Mouse (Mus musculus): ENCODE measurements around the gene Rnase11. TPM values are rescaled to one million over a fixed set of nuclear protein-coding genes. Genes with fewer than 3 reads are reported as not detected.
"Not testable (repeated sequence)": the region's sequence is repeated elsewhere in the genome, so short reads cannot be mapped to it uniquely, and the experiment has no call there.

Gene Rnase11
- polyA plus RNA-seq, 1 experiment = not detected

DNA sequence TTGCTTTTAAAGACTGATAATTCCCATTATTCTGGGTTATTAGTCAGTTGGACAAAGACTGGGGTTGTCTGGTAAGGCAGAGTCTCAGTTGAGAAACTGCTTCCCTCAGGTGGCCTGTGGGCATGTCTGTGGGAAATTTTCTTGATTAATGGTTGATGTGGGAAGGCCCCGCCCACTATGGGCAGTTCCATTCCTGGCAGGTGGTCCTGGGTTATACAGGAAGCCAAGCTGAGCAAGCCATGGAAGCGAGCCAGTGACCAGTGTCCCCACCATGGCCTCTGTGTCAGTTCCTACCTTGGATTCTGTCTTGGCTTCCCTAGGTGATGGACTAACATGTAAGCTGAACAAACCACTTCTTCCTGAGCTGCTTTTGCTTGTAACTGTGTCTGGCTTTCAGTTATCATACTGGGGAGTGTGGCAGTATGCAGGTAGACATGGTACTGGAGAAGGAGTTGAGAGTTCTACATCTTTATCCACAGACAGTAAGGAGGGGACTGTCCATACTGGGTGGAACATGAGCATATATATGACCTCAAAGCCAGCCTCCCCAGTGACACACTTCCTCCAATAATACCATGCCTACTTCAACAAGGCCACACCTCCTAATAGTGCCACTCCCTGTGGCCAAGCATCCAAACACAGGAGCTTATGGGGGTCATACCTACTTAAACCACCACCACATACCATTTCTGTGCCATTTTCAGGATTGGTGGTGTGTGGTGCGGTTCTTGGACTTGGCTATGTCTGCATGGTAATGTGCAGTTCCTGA lies 22.4 kb downstream of the Rnase11 start:
- no peak for DNase-seq (ENCODE audit: low read depth)
- TF ChIP-seq CTCF (IDR thresholded peaks at IDR 0.05; ENCODE audit: borderline replicate concordance, extremely low read depth, insufficient read depth, insufficient read length) = no peak
- no peak for TF ChIP-seq POLR2A (IDR thresholded peaks at IDR 0.05; ENCODE audit: borderline replicate concordance, extremely low read depth, insufficient read depth, insufficient read length, poor library complexity, severe bottlenecking)

DNA sequence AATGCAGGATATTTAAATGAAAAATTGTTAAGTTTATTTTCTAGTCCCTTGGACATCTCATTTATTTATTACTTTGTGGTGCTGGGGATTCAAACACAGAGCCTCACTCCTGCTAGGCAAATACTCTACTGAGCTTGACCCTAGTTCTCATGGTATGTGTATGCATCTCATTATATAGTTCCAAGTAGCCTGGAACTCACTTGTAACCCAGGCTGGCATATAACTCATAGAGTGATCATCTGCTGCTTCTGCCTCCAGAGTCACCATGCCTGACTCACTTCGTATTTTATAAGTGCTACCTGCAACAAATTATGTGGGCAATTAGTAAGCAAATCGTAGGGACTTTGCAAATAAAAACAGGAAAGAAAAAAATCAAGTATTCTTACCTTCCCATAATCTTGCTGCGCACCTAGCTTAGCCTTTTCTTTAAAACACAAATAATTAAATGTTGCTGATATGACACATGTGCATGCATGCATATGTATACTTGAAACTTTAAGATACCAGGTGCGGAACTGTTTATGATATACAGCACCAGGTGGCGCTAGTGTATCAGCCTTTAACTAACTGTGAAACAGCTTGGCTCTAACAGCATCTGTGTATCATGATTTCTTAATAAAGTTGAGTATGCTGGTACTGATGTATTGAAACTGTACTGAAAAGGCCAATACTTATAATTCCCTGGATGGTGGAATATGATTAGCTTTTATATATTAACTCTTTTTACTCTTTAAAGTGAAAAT lies 23.4 kb downstream of the Rnase11 start:
- TF ChIP-seq CTCF (IDR thresholded peaks at IDR 0.05; ENCODE audit: borderline replicate concordance, extremely low read depth, insufficient read depth, insufficient read length) (peak; percentile 67), POLR2A (IDR thresholded peaks at IDR 0.05; ENCODE audit: borderline replicate concordance, extremely low read depth, insufficient read depth, insufficient read length, poor library complexity, severe bottlenecking) (no peak)
- peak; percentile 89 for DNase-seq (ENCODE audit: low read depth)

DNA sequence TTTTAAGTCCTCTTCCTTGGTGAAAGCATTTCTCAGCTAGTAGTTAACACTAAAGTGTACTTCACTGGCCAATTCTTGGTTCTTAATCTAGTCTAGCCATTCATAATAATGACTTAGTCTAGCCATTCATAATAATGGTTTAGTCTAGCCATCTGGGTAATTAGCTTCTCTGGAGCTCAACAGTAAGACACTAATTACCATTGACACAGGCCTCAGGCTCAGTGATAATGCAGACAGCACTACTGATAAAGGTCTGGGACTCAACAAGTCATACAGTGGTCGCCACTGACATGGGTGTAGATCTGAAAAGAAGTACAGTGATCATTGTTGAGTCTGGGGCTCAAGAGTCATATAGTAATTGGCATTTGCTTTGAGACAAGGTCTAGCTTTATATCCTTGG lies 25.1 kb downstream of the Rnase11 start:
- no peak for DNase-seq (ENCODE audit: low read depth)
- TF ChIP-seq POLR2A (IDR thresholded peaks at IDR 0.05; ENCODE audit: borderline replicate concordance, extremely low read depth, insufficient read depth, insufficient read length, poor library complexity, severe bottlenecking) = no peak
- TF ChIP-seq CTCF (IDR thresholded peaks at IDR 0.05; ENCODE audit: borderline replicate concordance, extremely low read depth, insufficient read depth, insufficient read length) = no peak

DNA sequence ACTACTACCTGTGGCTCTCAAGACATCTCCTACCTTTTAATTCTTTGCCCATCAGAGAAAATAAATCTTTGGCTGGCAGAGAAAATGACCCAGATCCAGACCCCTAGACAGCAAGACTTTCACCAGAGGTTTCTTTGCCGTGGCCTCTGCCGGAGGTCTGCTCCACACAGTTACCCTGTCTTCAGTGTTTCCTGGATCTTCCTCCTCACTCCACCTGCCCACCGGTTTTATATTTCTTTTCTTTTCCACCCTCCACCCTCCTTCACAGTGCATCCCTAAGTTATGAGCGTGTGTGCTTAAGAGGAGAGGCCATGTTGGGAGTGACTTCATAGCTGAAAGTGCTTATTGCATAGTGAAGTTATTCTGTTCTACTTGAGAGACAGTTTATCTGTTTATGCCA lies 26.5 kb downstream of the Rnase11 start:
- no peak for DNase-seq (ENCODE audit: low read depth)
- TF ChIP-seq CTCF (IDR thresholded peaks at IDR 0.05; ENCODE audit: borderline replicate concordance, extremely low read depth, insufficient read depth, insufficient read length) (no peak), POLR2A (IDR thresholded peaks at IDR 0.05; ENCODE audit: borderline replicate concordance, extremely low read depth, insufficient read depth, insufficient read length, poor library complexity, severe bottlenecking) (no peak)

DNA sequence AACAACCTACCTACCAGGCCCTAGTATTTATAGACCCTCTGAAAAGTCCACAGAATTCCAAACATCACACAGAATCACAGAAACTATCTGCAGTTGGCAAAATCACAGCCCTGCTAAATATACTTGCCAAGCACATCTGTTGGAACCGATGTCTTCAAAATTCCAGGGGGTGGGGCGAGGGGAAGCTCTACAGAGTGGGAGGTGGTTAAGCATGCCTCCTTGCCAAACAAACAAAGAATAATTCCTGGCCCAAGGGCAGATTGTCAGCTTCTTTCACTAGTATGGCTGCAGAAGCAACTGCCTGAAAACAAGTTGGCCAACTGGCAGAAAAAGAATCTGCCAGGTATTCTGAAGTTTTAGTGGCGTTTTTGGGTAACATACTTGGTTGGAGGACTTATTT lies 32.7 kb downstream of the Rnase11 start:
- TF ChIP-seq POLR2A (IDR thresholded peaks at IDR 0.05; ENCODE audit: borderline replicate concordance, extremely low read depth, insufficient read depth, insufficient read length, poor library complexity, severe bottlenecking) (no peak), CTCF (IDR thresholded peaks at IDR 0.05; ENCODE audit: borderline replicate concordance, extremely low read depth, insufficient read depth, insufficient read length) (no peak)
- DNase-seq (ENCODE audit: low read depth) = no peak

GRCm38 (mm10) chr14:51015780-51016179 lies 34.2 kb downstream of the Rnase11 start:
- TF ChIP-seq CTCF (IDR thresholded peaks at IDR 0.05; ENCODE audit: borderline replicate concordance, extremely low read depth, insufficient read depth, insufficient read length) (no peak), POLR2A (IDR thresholded peaks at IDR 0.05; ENCODE audit: borderline replicate concordance, extremely low read depth, insufficient read depth, insufficient read length, poor library complexity, severe bottlenecking) (no peak)
- DNase-seq (ENCODE audit: low read depth) = no peak

- not testable (repeated sequence) for DNase-seq (ENCODE audit: low read depth)
These were observed 35.2 kb downstream of the Rnase11 start for GRCm38 (mm10) chr14:51014724-51015123.

DNA sequence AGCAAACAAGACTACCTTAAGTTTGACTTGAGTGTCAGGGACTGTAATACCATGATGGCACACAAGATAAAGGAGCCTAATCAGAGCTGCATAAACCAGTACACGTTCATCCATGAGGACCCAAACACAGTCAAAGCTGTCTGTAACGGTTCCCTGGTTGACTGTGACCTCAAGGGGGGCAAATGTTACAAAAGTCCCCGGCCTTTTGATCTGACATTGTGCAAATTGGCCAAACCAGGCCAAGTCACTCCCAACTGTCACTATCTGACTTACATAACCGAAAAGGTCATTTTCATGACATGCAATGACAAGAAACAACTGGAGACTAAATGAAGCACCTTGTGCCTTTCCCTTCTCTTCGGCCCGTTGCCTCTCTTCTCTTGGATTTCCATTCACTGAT lies 40.4 kb downstream of the Rnase11 start:
- no peak for TF ChIP-seq POLR2A (IDR thresholded peaks at IDR 0.05; ENCODE audit: borderline replicate concordance, extremely low read depth, insufficient read depth, insufficient read length, poor library complexity, severe bottlenecking)
- no peak for TF ChIP-seq CTCF (IDR thresholded peaks at IDR 0.05; ENCODE audit: borderline replicate concordance, extremely low read depth, insufficient read depth, insufficient read length)
- DNase-seq (ENCODE audit: low read depth) = no peak

DNA sequence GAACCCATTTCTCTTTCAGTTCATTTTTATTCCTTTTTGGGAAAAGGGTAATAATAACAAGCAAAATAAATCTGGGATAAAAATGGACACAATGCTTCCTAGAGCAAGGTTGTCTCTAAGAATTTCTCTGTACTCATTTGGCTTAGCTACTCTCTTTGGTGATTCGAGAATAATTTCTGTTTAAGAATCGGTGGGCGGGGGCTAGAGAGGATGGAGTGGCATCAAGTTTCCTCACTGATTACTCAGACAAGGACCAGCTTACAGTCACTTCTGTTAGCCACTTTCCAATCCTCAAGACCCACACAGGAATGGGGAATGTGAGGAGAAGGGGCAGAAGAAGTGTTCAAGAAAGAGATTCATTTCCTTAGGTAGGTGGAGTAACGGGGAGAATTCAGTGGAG lies 41.2 kb downstream of the Rnase11 start:
- TF ChIP-seq POLR2A (IDR thresholded peaks at IDR 0.05; ENCODE audit: borderline replicate concordance, extremely low read depth, insufficient read depth, insufficient read length, poor library complexity, severe bottlenecking) = no peak
- DNase-seq (ENCODE audit: low read depth) = no peak

DNA sequence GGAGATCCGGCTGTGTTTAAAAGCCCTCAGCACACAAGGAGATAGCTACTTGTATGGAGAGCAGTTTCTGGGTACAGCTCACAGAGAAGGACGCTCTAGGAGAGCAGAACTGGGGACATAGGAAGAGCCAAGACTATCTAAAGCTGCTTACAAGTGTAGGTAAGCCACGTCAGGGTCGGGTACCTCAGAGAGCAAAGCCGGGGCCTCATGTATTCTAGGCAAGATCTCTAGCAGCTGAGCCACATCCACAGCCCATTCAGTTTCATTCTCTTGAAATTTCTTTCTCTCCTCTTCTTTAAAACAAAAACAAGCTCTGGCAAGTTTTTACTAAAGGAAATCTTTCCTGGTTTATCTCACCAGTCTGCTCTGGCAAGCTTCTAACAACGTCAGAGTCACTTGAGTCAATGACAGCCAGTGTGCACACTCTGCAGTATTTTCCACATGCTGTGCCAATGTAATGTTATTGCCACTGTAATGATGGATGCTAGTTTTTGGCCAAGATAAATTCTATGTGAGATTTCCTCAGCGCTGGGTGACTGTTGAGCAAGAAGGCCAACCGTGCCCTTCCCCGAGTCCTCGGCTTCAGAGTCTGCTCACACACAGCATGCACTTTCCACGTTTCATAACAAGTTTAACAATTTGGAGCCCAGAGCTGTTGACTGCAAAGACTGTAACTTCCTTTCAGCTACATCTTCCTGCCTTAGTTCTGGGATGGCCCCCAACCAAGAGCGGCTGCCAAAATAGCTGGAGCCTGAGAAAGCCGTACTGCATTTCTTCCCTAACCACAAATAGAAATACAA lies 41.8 kb downstream of the Rnase11 start:
- TF ChIP-seq POLR2A (IDR thresholded peaks at IDR 0.05; ENCODE audit: borderline replicate concordance, extremely low read depth, insufficient read depth, insufficient read length, poor library complexity, severe bottlenecking) = no peak
- DNase-seq (ENCODE audit: low read depth) = peak; percentile 41

- no peak for DNase-seq (ENCODE audit: low read depth)
- no peak for TF ChIP-seq POLR2A (IDR thresholded peaks at IDR 0.05; ENCODE audit: borderline replicate concordance, extremely low read depth, insufficient read depth, insufficient read length, poor library complexity, severe bottlenecking)
These were observed 42.7 kb downstream of the Rnase11 start, which contains the start of gene Rnase10 for GRCm38 (mm10) chr14:51007152-51007801. Gene Rnase10 (plus strand): TSS chr14:51007751.

Other genes with a start within 250 kb of the Rnase11 start
- gene Ccnb1ip1, start 242.4 kb downstream of the Rnase11 start, polyA plus RNA-seq (2012; rRNA removed) = 0.13 TPM in 1 of 2 replicates, not detected in the other
- gene Parp2, start 242.3 kb downstream of the Rnase11 start, polyA plus RNA-seq (2012; rRNA removed) = 59.7 and 63.2 TPM in 2 replicates
- gene Tep1, start 179.6 kb downstream of the Rnase11 start, polyA plus RNA-seq (2012; rRNA removed) = 4.3 and 5.1 TPM in 2 replicates
- 0.59 and 1.2 TPM in 2 replicates for gene Klhl33, start 152.7 kb downstream of the Rnase11 start, polyA plus RNA-seq (2012; rRNA removed)
- gene Osgep, start 125.3 kb downstream of the Rnase11 start, polyA plus RNA-seq (2012; rRNA removed) = 102 and 121 TPM in 2 replicates
- 137 and 178 TPM in 2 replicates for gene Apex1, start 125.2 kb downstream of the Rnase11 start, polyA plus RNA-seq (2012; rRNA removed)
- gene Pip4p1, start 119.3 kb downstream of the Rnase11 start, polyA plus RNA-seq (2012; rRNA removed) = 131 and 177 TPM in 2 replicates
- gene Pnp, start 119.1 kb downstream of the Rnase11 start, polyA plus RNA-seq (2012; rRNA removed) = 21.0 and 21.4 TPM in 2 replicates
- 18.1 and 19.3 TPM in 2 replicates for gene Gm49342, start 105.6 kb downstream of the Rnase11 start, polyA plus RNA-seq (2012; rRNA removed)
- gene Pnp2, start 94.2 kb downstream of the Rnase11 start, polyA plus RNA-seq (2012; rRNA removed) = 0.16 and 0.42 TPM in 2 replicates
- 0.05 TPM in 1 of 2 replicates, not detected in the other for gene Rnase10, start 42.4 kb downstream of the Rnase11 start, polyA plus RNA-seq (2012; rRNA removed)
- gene Rnase9, start 8.3 kb downstream of the Rnase11 start, polyA plus RNA-seq (2012; rRNA removed) = not detected in 2 replicates
- gene Rnase12, start 7.5 kb upstream of the Rnase11 start, polyA plus RNA-seq (2012; rRNA removed) = 0.15 TPM in 1 of 2 replicates, not detected in the other
- gene Olfr750, start 24.3 kb upstream of the Rnase11 start, polyA plus RNA-seq (2012; rRNA removed) = not detected in 2 replicates
- gene Rnase4, start 40.9 kb upstream of the Rnase11 start, polyA plus RNA-seq (2012; rRNA removed) = 15.1 and 18.2 TPM in 2 replicates
- gene Ang, start 41.0 kb upstream of the Rnase11 start, polyA plus RNA-seq (2012; rRNA removed) = 4.3 and 4.5 TPM in 2 replicates
- not detected in 2 replicates for gene Eddm3b, start 64.3 kb upstream of the Rnase11 start, polyA plus RNA-seq (2012; rRNA removed)
- gene Rnase6, start 73.7 kb upstream of the Rnase11 start, polyA plus RNA-seq (2012; rRNA removed) = 0.44 and 0.52 TPM in 2 replicates
- gene Rnase1, start 96.6 kb upstream of the Rnase11 start, polyA plus RNA-seq (2012; rRNA removed) = 0.09 and 0.27 TPM in 2 replicates
- gene Rnase2b, start 112.1 kb upstream of the Rnase11 start, polyA plus RNA-seq (2012; rRNA removed) = not detected in 2 replicates
- gene Ang2, start 149.0 kb upstream of the Rnase11 start, polyA plus RNA-seq (2012; rRNA removed) = not detected in 2 replicates
- gene Ear14, start 153.2 kb upstream of the Rnase11 start, polyA plus RNA-seq (2012; rRNA removed) = not detected in 2 replicates
- gene Rnase2a, start 205.9 kb upstream of the Rnase11 start, polyA plus RNA-seq (2012; rRNA removed) = not detected in 2 replicates

Data from brain, embryonic 14.5 days (tissue).